Mouse (Mus musculus) left cerebral cortex, postnatal 4 days (tissue): ENCODE results near the gene Cenpu. TPM values are rescaled to one million over a fixed set of nuclear protein-coding genes. Genes with fewer than 3 reads are reported as not detected.

Source experiments
- DNase-seq: peaks from one replicate; pipeline ENCODE4 v3.0.0-alpha.2; 2022
- intact Hi-C: fragments of 180-260 bp; cut with DNase I; formaldehyde crosslinking; loops from one replicate; pipeline ENCODE4 v1.15.1; 2025
- total RNA-seq, 2 experiments: library from RNA; stranded (reverse); gene quantifications; 2 replicates each; pipeline ENCODE4 v1.2.3; 2021

Cenpu gene
- 1 to 10 TPM; 4.6 to 5.8 TPM for total RNA-seq

DNA sequence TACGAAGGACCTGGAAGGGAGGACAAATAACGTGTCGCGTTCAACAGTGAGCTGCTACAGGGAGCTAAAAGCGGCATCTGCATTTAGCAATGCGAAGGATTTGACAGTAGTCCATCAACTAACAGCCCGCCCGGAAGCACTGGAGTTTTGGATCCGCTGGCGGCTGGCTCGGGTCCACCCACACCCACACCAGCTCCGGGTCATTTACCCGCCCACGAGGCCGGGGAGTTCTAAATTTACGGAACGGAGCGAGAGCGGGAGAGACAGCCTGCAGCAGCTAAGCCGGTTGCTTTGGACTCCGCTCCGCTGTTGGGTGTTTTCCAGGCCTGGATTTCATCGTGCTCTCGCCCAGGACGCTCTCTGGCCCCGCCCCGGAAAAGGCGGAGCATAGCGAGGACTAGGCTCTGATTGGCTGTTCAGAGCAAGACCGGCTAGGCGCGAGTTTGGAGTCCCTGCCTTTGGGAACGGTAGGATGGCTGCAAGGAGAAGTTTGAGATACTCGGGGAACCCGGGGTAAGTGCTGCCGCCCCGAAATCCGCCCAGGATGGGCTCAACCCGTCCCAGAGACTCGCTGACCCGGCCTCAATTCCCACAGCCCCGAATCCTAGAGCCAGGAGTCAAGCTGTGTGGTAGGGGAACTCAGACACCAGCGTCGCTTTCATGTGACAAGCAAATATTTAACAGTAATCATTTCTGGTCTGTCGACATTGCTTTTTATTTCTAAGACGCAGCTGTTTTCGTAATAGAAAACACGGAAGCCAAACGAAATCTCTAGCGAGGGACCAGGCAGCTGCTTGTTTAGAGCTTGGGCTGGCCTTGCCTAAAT lies at the start of gene Cenpu:
Gene Cenpu, plus strand, starts transcription at position 414 of the 826 bp plus-strand sequence.
- intact Hi-C loops, result no loop called here
- DNase-seq, result peak; percentile 100

DNA sequence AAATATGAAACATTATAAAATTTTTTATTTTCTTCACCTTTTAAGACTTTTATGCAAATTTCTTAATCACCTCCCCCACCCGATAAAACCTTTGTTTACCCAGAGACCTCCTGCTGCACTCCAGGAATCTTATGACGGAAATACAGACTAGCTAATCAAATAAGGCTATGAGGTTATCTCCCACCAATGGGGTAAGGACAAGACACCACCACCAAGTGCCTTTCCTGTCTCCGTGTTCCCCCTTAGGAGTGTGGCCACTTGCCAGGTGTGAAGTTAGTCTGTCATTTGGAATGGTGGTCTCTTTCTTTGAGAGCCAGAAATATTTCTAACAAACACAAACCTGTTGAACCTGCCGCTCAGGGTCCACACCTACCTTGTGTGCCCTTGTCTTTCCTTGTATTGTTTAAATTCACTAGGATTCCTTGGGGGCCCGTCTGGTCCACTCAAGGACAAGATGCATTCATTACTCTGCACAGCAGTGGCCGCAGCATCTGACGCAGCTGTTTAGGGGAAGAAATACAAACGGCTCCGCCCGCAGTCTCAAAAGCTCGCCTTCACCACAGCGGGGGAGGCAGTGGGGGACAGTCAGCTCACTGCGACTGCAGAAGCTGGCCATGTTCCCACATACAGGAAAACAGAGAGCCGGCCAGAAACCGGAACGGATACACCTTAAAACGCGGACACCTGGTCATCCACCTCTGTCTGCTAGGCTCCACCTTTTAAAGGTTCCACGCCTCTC lies 49.3 kb upstream of the Cenpu start:
- intact Hi-C loops, result no loop called here
- DNase-seq, result peak; percentile 15

DNA sequence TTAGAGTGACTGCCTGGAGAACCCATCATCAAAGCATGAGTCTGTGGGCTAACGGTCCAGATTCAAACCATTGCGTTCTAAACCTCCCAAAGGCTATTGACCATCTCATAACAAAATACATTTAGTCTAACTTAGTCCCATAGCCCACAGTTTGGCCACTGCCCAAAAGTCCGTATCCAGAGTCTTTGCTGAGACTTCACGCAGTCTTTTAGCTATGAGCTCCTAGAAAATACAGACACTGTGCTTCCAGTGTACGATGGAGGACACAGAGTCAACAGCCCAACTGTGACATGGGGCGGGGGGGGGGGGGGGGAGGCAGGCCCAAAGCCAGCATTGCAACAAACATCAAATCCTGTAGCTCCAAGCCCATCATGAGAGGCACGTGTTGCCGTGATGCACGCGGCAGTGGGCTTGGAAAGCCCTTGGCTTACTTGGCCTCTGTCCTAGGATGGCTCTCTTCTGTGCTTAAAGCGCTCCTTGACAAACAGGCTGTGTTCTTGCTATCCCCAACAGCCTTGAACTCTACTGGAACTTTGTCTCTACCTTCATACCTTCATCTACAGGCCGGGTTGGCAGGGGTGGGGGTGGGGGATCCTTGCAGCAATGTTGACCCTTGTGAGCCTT lies 48.6 kb upstream of the Cenpu start:
- peak; percentile 31 for DNase-seq
- intact Hi-C loops, result no loop called here

DNA sequence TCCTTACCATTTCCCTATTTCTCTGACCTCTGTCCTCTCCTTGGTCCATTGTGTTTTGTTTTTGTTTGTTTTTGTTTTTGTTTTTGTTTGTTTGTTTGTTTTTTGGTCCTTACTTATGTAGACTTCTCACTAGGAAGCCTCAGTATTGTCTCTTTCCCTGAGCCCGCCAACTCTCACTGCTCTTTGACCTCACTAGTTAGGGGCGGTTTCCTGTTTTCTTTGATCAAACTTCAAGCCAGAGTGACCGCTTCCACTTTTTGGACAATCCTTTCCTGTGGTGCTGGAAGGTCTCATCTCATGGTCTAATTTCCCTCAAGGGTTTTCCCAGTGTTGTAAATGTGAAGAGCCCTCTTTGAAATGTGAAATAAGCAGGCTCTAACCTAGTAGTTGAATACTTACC lies 47.6 kb upstream of the Cenpu start:
- intact Hi-C loops, result no loop called here
- DNase-seq, result no peak

GRCm38 (mm10) chr8:46508488-46509395 lies 43.1 kb upstream of the Cenpu start:
- no peak for DNase-seq
- intact Hi-C loops, result no loop called here

GRCm38 (mm10) chr8:46509474-46509873 lies 42.4 kb upstream of the Cenpu start:
- no peak for DNase-seq
- intact Hi-C loops, result no loop called here

GRCm38 (mm10) chr8:46511336-46511735 lies 40.5 kb upstream of the Cenpu start:
- intact Hi-C loops, result no loop called here
- DNase-seq, result no peak

DNA sequence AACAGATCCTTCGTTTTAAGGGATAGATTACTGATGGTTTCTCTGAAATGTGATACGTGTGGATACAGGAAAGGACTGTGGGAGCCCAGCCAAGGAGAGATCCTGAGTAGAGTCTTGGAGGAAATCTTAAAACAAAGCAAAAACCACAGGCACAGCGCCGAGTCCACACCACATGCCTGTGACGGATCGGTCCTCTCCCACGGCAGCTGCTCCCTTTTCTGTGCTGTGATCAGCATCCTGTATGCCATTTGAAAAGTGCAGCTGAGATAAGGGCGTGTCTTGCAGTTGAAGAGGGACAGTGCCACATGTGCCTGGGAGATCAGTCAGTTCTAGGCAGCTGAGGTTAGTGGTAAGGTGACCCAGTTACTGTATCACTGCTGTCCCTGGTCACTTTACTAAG lies 39.3 kb upstream of the Cenpu start:
- intact Hi-C loops, result no loop called here
- no peak for DNase-seq

GRCm38 (mm10) chr8:46514027-46514426 lies 37.8 kb upstream of the Cenpu start:
- intact Hi-C loops, result no loop called here

GRCm38 (mm10) chr8:46520667-46521066 lies 31.2 kb upstream of the Cenpu start:
- intact Hi-C loops, result no loop called here
- no peak for DNase-seq

More at GRCm38 (mm10) chr8:46514027-46514426, 37.8 kb upstream of the Cenpu start:
- DNase-seq, result no peak

DNA sequence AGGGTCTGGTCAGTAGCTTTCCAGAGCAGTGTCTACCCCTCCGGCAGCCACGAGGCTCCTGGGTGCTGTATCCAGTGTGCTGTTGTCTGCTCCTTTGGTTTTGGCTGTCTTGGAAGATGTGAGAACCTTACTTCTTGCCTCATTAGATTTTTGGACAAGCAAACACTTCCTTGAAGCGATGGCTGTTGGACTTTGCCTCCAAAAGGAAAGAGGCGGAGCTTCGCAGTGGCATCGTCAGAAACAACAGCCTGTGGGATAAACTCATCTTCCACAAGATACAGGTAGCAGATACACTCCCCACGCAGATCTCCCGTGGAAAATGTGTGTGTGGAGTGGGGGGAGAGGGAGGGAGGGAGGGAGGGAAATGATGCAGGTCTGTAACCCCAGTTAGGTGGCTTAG lies 25.7 kb upstream of the Cenpu start:
- intact Hi-C loops, result no loop called here
- DNase-seq, result no peak

DNA sequence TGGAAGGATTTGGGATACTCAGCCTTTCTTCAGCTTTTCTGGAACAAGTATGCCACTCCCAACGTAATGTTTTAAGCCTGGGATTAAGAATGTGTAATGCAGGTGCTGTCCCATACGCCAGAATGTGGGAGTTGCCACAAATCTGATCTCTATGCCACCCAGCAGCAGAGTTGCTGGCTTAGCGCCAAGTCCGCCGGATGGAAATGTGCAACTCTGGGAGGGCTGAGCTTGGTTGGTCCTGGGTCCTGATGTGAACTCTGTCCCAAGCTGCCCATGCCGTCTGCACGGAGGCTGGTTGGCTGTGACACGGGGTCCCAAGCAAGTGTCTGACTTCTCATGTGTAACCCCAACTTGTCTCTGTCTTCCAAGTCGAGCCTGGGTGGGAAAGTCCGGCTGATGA lies 25.0 kb upstream of the Cenpu start:
- intact Hi-C loops, result no loop called here
- peak; percentile 63 for DNase-seq

- intact Hi-C loops, result no loop called here
- no peak for DNase-seq
These were observed 22.3 kb upstream of the Cenpu start for GRCm38 (mm10) chr8:46529508-46529907.

- no peak for DNase-seq
- intact Hi-C loops, result no loop called here
These were observed 21.3 kb upstream of the Cenpu start for GRCm38 (mm10) chr8:46530541-46530940.

GRCm38 (mm10) chr8:46533926-46534325 lies 17.9 kb upstream of the Cenpu start:
- DNase-seq, result no peak
- intact Hi-C loops, result no loop called here

DNA sequence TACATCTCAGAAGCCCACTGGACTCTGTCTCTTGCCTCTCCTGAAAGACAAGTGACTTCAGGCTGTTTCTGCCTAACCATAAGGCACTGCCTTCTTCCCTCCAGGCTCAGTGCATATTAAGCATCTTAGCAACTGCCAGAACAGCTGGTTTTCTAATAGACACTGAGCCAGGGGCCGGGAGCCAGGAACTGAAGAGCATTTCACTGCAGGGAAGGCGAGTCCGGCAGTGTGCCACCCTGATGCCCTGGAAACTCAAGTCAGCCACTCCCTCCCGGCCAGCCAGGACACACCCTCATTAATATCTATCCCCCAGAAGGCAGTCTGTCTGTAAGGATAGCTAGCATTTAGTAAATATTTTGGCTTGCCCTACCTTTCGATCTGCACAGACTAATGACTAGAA lies 12.1 kb upstream of the Cenpu start:
- intact Hi-C loops, result no loop called here
- peak; percentile 87 for DNase-seq

GRCm38 (mm10) chr8:46543191-46543590 lies 8.6 kb upstream of the Cenpu start:
- no peak for DNase-seq
- intact Hi-C loops, result no loop called here

DNA sequence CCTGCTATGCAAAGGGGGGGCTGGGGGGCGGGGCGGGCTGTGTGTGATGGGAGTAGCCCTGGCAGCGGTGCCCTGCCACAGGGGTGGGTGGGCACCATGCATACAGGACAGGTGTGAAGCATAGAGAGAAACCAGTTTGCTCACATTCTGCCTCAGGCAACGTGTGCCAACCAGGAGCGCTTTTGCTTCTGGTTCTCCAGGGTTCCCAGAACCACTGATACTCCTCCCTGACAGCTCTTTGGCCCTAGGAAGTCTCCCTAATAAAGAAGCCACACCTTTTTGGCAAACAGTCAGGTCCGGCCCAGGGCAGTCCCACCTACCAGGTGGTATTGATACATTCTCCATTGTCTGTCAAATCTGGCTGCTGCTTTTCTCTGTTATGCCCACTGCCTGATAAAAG lies 8.2 kb upstream of the Cenpu start:
- DNase-seq, result no peak
- intact Hi-C loops, result no loop called here

DNA sequence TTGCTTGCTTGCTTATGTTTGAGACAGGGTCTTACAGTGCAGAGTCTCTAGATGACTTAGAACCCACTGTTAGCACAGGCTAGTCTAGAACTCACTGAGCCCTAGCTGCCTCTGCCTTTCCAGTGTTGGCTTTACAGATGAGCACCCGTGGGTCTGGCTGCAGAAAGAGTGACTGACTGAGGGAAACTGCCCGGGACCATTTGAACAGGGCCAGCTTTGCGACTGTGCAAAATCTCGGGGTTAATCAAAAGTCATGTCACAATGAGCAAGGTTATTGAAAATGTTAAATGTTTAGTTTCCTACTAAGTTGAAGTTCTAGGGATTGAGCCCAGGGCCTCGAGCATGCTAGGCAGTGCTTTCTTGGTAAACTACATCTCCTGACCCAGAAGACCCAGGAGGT lies 6.0 kb upstream of the Cenpu start:
- intact Hi-C loops, result loop anchor here (2.0 to 5.0 kb wide), 2 partner anchors 235 to 304 kb away; no protein-coding TSS in a partner anchor
- no peak for DNase-seq

DNA sequence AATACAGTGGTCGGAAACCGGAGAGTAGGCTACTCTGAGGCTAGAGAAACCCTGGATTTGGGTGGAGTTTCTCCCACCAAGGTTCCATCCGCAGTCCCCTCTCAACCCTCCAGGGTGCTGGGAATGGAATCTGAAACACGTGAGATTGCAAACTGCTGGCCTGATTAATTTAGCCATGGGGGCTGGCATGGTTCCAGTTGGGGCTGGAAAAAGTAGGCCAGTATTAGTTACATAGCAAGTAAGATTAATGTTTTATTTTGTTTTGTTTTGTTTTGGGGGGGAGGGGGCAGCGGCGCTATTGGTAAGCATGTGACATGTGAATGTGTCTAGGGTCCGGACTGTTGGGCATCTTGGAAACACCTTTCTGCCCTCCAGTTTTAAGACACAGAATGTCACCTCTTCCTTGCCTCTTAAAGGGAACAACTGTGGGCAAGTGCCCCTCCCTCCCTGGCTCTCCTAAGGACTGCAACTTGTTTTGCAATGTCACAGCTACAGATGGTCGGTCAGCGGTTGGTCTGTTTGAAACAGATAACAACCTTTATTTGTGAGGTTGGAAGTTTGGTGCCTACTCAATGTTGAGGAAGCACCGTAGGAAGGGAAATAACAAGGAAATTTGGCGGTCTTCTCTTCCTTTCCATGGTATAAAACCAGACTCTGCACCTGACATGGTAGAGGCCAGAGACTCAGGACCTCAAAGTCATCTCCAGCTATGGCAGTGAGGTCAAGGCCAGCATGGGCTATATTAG lies 5.2 kb upstream of the Cenpu start:
- intact Hi-C loops, result loop anchor here (2.0 to 5.0 kb wide), 2 partner anchors 236 to 304 kb away; no protein-coding TSS in a partner anchor

More for the DNA sequence above, 5.2 kb upstream of the Cenpu start:
- peak; percentile 28 for DNase-seq
